Mouse (Mus musculus) brain, embryonic 14.5 days (tissue): ENCODE results near the gene Slc16a6.

Experiments
- CTCF ChIP-seq: fragments of 200-500 bp; IDR thresholded peaks from 2 replicates; pipeline ENCODE4 v1.5.1; 2012; ENCODE audit warnings: inconsistent platforms, mild to moderate bottlenecking, moderate library complexity, borderline replicate concordance; ENCODE audit not compliant: insufficient read depth, insufficient read length; ENCODE audit errors: extremely low read depth
- POLR2A ChIP-seq: fragments of 200-500 bp; IDR thresholded peaks from 2 replicates; pipeline ENCODE4 v1.6.1; 2012; ENCODE audit warnings: mild to moderate bottlenecking, inconsistent platforms, borderline replicate concordance; ENCODE audit not compliant: poor library complexity, insufficient read depth, insufficient read length, severe bottlenecking; ENCODE audit errors: extremely low read depth

GRCm38 (mm10) chr11:109440641-109441040 lies 32.8 kb downstream of the Slc16a6 start:
- TF ChIP-seq POLR2A (no peak), CTCF (no peak)
